Mouse (Mus musculus) skeletal muscle tissue, postnatal 0 days (tissue): ENCODE data around the gene Bpifa2. TPM values are rescaled to one million over a fixed set of nuclear protein-coding genes. Genes with fewer than 3 reads are reported as not detected.

Experiments
- polyA plus RNA-seq: library from polyadenylated mRNA; unstranded; fragments of >200 nt; fragmentation: Nextera tagmentation; extraction: Ambion mirVana; gene quantifications from 2 replicates; pipeline ENCODE4 v1.2.1, GENCODE M21; 2015

Gene Bpifa2
- not detected in 2 replicates for polyA plus RNA-seq

GRCm38 (mm10) chr2:154007965-154008364, at the start of gene Bpifa2:
Gene Bpifa2, plus strand, starts transcription at chr2:154008265.

DNA sequence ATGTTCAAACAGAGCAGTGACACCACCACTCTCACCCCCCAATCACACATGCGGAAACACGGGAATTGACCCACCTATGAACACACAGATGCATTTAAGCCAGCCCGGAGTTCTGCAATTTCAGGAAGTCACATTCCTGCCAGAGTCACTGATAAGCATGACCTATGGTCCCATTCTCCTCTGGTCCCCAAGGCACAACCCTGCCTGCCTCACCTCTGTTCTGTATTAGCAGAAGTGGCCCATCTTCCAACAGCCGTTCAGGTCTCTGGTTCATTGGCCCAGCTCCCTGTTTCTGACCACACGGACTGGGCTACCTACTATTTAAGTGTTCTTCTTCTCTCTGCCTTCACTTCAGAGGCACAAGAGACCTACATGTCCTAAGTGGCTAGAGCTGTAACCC, 33.5 kb upstream of the Bpifa2 start, which contains the start of gene Bpifa6:
TSS of gene Bpifa6 (plus strand) at position 364 of the 400 bp plus-strand sequence.

Other genes with a start within 250 kb of the Bpifa2 start
- gene Efcab8, start 228.3 kb upstream of the Bpifa2 start, polyA plus RNA-seq: 0.02 TPM in 1 of 2 replicates, not detected in the other
- not detected in 2 replicates for gene Sun5, start 137.2 kb upstream of the Bpifa2 start, polyA plus RNA-seq
- gene Bpifb2, start 133.2 kb upstream of the Bpifa2 start, polyA plus RNA-seq: not detected in 2 replicates
- gene Bpifb6, start 107.9 kb upstream of the Bpifa2 start, polyA plus RNA-seq: not detected in 2 replicates
- gene Bpifb3, start 90.0 kb upstream of the Bpifa2 start, polyA plus RNA-seq: not detected in 2 replicates
- not detected in 2 replicates for gene Bpifb4, start 70.1 kb upstream of the Bpifa2 start, polyA plus RNA-seq
- not detected in 2 replicates for gene Bpifa6, start 33.3 kb upstream of the Bpifa2 start, polyA plus RNA-seq
- gene Bpifa3, start 122.1 kb downstream of the Bpifa2 start, polyA plus RNA-seq: not detected in 2 replicates
- gene Bpifa1, start 134.6 kb downstream of the Bpifa2 start, polyA plus RNA-seq: 0.18 TPM in 1 of 2 replicates, not detected in the other
- gene Bpifa5, start 154.3 kb downstream of the Bpifa2 start, polyA plus RNA-seq: not detected in 2 replicates
- 0.14 TPM in 1 of 2 replicates, not detected in the other for gene Bpifb1, start 182.6 kb downstream of the Bpifa2 start, polyA plus RNA-seq
- gene Bpifb5, start 215.5 kb downstream of the Bpifa2 start, polyA plus RNA-seq: 0.18 and 0.31 TPM in 2 replicates
- not detected in 2 replicates for gene Bpifb9a, start 249.6 kb downstream of the Bpifa2 start, polyA plus RNA-seq